Mouse (Mus musculus) cortical plate, adult 2 months (tissue): ENCODE data around the gene Agpat3.

Experiments used
- CTCF ChIP-seq: fragments of 200-500 bp; IDR thresholded peaks from 2 replicates; pipeline ENCODE4 v1.5.1; 2011; ENCODE audit warnings: mild to moderate bottlenecking, control low read depth, low read length; ENCODE audit not compliant: insufficient read depth; ENCODE audit errors: extremely low read depth
- POLR2A ChIP-seq: fragments of 200-500 bp; IDR thresholded peaks from 2 replicates; pipeline ENCODE4 v1.6.1; 2011; ENCODE audit warnings: mild to moderate bottlenecking, low read length, control low read depth; ENCODE audit not compliant: insufficient read depth; ENCODE audit errors: extremely low read depth

DNA sequence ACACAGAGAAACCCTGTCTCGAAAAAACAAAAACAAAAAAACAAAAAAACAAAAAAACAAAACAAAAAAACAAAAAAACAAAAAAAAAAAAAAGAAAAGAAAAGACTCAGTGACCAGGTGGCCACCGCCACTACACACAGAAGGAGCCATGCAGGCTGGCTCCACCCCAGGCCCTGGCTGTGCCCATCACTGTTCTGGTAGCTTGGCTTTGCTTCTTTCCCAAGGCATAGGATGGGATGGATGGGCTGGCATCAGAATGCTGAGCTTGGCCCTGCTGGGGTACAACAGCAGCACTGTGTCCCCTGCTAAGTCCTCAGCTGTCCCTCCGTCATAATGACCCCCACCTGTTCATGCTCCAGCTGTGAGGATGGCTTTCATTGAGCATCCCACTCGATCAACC lies 63.4 kb downstream of the Agpat3 start:
- TF ChIP-seq CTCF (no peak), POLR2A (no peak)
